Comparison of ENCODE assay signal across 8 mouse cellular contexts in the genomic region with DNA sequence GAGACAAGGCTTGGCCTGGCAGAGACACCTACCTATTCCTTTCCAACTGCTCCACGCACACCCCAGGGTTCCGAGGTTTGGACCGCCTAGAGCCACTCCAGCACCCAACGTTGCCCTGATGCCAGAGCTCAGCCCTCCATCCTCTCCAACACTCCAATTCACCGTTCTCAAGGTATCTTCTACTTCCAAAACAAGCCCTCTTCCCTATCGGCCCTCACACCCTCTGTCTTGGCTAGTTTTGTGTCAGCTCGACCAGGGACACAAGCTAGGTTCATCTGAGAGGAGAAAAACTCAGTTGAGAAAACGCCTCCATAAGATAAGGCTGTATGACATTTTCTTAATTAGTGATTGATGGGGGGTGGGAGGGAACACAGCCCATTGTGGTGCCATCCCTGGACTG. TPM values are rescaled to one million over a fixed set of nuclear protein-coding genes. Genes with fewer than 3 reads are reported as not detected.
DNase-seq lines count a peak whose midpoint lies in the region; ATAC-seq and TF ChIP-seq lines count a peak whose summit lies in the region.

TSS of gene Plekhm2 (minus strand) at position 101 of the 400 bp plus-strand sequence.

- no peaks in the 10 kb centered on the region for H3K27me3 ChIP-seq in kidney, adult 2 months (replicated peaks; ENCODE audit: control insufficient read depth, insufficient read depth, low read length)
- H3K27me3 ChIP-seq in midbrain, embryonic 13.5 days = no peaks in the 10 kb centered on the region

- TF ChIP-seq POLR2A in kidney, adult 2 months (IDR thresholded peaks at IDR 0.05; ENCODE audit: low read depth, low read length) = no peak

- 0 out of 2 replicates have a peak, but pooled peaks have one; percentile 2 for ATAC-seq in midbrain, embryonic 13.5 days
- ATAC-seq in inflammation-experienced regulatory T-cells, adult 6 months = no peak

- WGBS in kidney, adult 2 months = 73% methylated on average over 8 of the region's 8 CpGs
- WGBS in large intestine, adult 2 months = 81% methylated on average over 8 of the region's 8 CpGs
- 76% methylated on average over 8 of the region's 8 CpGs for WGBS in midbrain, embryonic 13.5 days

- H3K9ac ChIP-seq in midbrain, embryonic 13.5 days (replicated peaks) = peak within 1 kb of the TSS; percentile 94

- H3K9me3 ChIP-seq in midbrain, embryonic 13.5 days = no peaks in the 10 kb centered on the region

- H3K4me1 ChIP-seq in kidney, adult 2 months (ENCODE audit: control insufficient read depth, insufficient read depth, low read length) = peaks cover 5% of the 10 kb centered on the region; the same call in 1 of the 2 replicates
- peaks cover 24% of the 10 kb centered on the region for H3K4me1 ChIP-seq in midbrain, embryonic 13.5 days (replicated peaks)

- no peak for DNase-seq in kidney, adult 2 months
- DNase-seq in kidney, postnatal 10 days = no peak
- DNase-seq in adrenal gland, postnatal 36 days = no peak
- no peak for DNase-seq in gastrocnemius, postnatal 4 days (ENCODE audit: low spot score in 2 of 2)
- DNase-seq in large intestine, adult 2 months (ENCODE audit: low read depth, low spot score) = no peak
- no peak for DNase-seq in spleen, adult 18-20 months

- H3K4me2 ChIP-seq in midbrain, embryonic 13.5 days (replicated peaks) = peak within 1 kb of the TSS; percentile 92

- H3K4me3 ChIP-seq in kidney, adult 2 months (ENCODE audit: insufficient read depth, low read depth, low read length) = peak within 1 kb of the TSS; percentile 89
- peak within 1 kb of the TSS; percentile 87 for H3K4me3 ChIP-seq in midbrain, embryonic 13.5 days (replicated peaks)

- TF ChIP-seq CTCF in kidney, adult 2 months (conservative IDR thresholded peaks at IDR 0.05; ENCODE audit: insufficient read depth, insufficient read length, low read depth, low read length) = no peak

- no peaks in the 10 kb centered on the region for H3K36me3 ChIP-seq in kidney, adult 2 months (ENCODE audit: control insufficient read depth, insufficient read depth, low read length)
- peaks cover 10% of the 10 kb centered on the region for H3K36me3 ChIP-seq in midbrain, embryonic 13.5 days

- H3K27ac ChIP-seq in kidney, adult 2 months (ENCODE audit: insufficient read depth, low read depth, low read length) = peak within 1 kb of the TSS; percentile 53
- H3K27ac ChIP-seq in midbrain, embryonic 13.5 days = peak within 1 kb of the TSS; percentile 74

RNA-seq across cellular contexts. Expression of gene Plekhm2, which starts in this region (rescaled TPM):
- 79.7 and 85.4 TPM in 2 replicates for polyA plus RNA-seq in kidney, adult 2 months (2012; rRNA removed)
- total RNA-seq in adrenal gland, postnatal 36 days (2021) = 10 to 100 TPM; 46.0 to 65.8 TPM
- total RNA-seq in gastrocnemius, postnatal 4 days (2021) = 10 to 100 TPM; 32.9 to 35.5 TPM
- polyA plus RNA-seq in large intestine, adult 2 months (2012; rRNA removed) = 11.7 and 16.7 TPM in 2 replicates
- polyA plus RNA-seq in midbrain, embryonic 13.5 days (2015; fragmentation: Nextera tagmentation; extraction: Ambion mirVana) = 7.5 and 8.3 TPM in 2 replicates
- polyA plus RNA-seq in inflammation-experienced regulatory T-cells, adult 6 months (2017; shearing (Covaris generic)) = 1 to 10 TPM; 3.6 to 4.5 (median 4.2) TPM
